Mouse (Mus musculus): ENCODE measurements around the gene Hck. TPM values are rescaled to one million over a fixed set of nuclear protein-coding genes. Genes with fewer than 3 reads are reported as not detected.

The Hck gene
- polyA plus RNA-seq, 2 experiments = 5.9 to 7.8 TPM

- no peak overlapping the region for H3K27ac ChIP-seq
- peaks cover 58% of the 10 kb centered on the region for H3K36me3 ChIP-seq (replicated peaks; ENCODE audit: control insufficient read depth, insufficient read depth, low read depth)
- TF ChIP-seq CTCF (IDR thresholded peaks at IDR 0.05; ENCODE audit: low read depth) (no peak), EP300 (IDR thresholded peaks at IDR 0.05; ENCODE audit: low read depth) (no peak)
- H3K27me3 ChIP-seq (ENCODE audit: control insufficient read depth, insufficient read depth, low read length) = no peaks in the 10 kb centered on the region
- no peak overlapping the region for H3K9ac ChIP-seq (replicated peaks)
- 62% methylated on average over 2 of the region's 2 CpGs for WGBS (ENCODE audit: insufficient replicate concordance)
- H3K9me3 ChIP-seq (ENCODE audit: control insufficient read depth, low read length) = no peaks in the 10 kb centered on the region
- peaks cover 0 to 5% of the 10 kb centered on the region in 2 experiments; a peak in 2 of 4 replicates for H3K4me1 ChIP-seq (replicated peaks; ENCODE audit: control insufficient read depth in 2 of 2, insufficient read depth in 2 of 2, low read length in 1 of 2)
- ATAC-seq (ENCODE audit: insufficient read depth) = no peak
- H3K4me3 ChIP-seq (ENCODE audit: insufficient read depth in 1 of 2, low read depth in 2 of 2, low read length in 2 of 2) = no peak overlapping the region
- DNase-seq (ENCODE audit: low read depth in 3 of 3, low spot score in 3 of 3) = no peak
- no peak overlapping the region for H3K4me2 ChIP-seq (ENCODE audit: low read depth)
Observed at GRCm38 (mm10) chr2:153191242-153191641, 83.0 kb downstream of the Hck start.

DNA sequence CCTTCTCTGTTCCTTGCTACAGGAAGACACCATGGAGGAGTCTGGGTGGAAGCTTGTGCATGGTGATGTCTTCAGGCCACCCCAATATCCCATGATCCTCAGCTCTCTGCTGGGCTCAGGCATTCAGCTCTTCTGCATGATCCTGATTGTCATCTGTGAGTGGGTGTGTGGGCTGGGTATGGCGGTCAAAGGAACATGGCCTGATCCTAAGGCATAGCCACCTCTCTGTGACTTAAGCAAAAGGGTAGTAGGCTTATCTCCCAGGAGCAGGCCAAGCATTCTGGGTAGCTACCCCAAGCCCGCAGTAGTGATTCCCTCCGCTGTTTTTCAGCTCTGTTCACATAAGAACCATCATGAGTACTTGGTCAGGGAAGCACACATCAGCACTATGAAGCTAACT lies 86.0 kb downstream of the Hck start:
- H3K9me3 ChIP-seq (ENCODE audit: control insufficient read depth, low read length) = no peaks in the 10 kb centered on the region
- DNase-seq (ENCODE audit: low read depth in 3 of 3, low spot score in 3 of 3) (no peak), ATAC-seq (ENCODE audit: insufficient read depth) (peak; percentile 58; the same call in 1 of the 2 replicates)
- no peak overlapping the region for H3K4me2 ChIP-seq (ENCODE audit: low read depth)
- 54% methylated on average over 3 of the region's 3 CpGs for WGBS (ENCODE audit: insufficient replicate concordance)
- H3K9ac ChIP-seq (replicated peaks) = no peak overlapping the region
- no peaks in the 10 kb centered on the region for H3K27me3 ChIP-seq (ENCODE audit: control insufficient read depth, insufficient read depth, low read length)
- H3K27ac ChIP-seq = no peak overlapping the region
- TF ChIP-seq EP300 (IDR thresholded peaks at IDR 0.05; ENCODE audit: low read depth) (no peak), CTCF (IDR thresholded peaks at IDR 0.05; ENCODE audit: low read depth) (no peak)
- peaks cover 41% of the 10 kb centered on the region for H3K36me3 ChIP-seq (replicated peaks; ENCODE audit: control insufficient read depth, insufficient read depth, low read depth)
- H3K4me3 ChIP-seq (ENCODE audit: insufficient read depth in 1 of 2, low read depth in 2 of 2, low read length in 2 of 2) = no peak overlapping the region
- peaks cover 0 to 4% of the 10 kb centered on the region in 2 experiments; a peak in 2 of 4 replicates for H3K4me1 ChIP-seq (replicated peaks; ENCODE audit: control insufficient read depth in 2 of 2, insufficient read depth in 2 of 2, low read length in 1 of 2)

DNA sequence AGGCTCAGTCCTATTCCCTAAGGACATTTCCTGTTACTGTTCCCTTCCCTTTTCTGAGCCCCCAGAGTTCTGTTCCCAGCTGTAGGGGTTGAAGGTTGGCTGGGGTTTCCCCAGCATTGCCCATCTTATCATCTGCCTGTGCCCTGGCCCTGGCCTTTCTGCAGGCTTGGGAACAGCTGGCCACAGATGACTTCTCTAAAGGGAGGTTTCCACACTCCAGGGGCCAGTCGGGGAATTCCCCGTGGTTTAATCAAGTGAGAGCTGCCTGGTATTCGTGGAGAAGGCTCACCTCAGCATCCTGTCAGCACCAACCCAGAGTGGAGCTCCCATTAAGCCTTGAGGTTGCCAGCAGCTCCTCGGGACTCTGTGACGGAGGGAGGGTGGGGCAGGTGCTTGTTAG lies 90.2 kb downstream of the Hck start:
- H3K9me3 ChIP-seq (ENCODE audit: control insufficient read depth, low read length) = no peaks in the 10 kb centered on the region
- ATAC-seq (ENCODE audit: insufficient read depth) (0 out of 2 replicates have a peak, but pooled peaks have one; percentile 35), DNase-seq (ENCODE audit: low read depth in 3 of 3, low spot score in 3 of 3) (no peak)
- H3K9ac ChIP-seq (replicated peaks) = no peak overlapping the region
- no peak overlapping the region for H3K27ac ChIP-seq
- no peak overlapping the region for H3K4me2 ChIP-seq (ENCODE audit: low read depth)
- H3K27me3 ChIP-seq (ENCODE audit: control insufficient read depth, insufficient read depth, low read length) = no peaks in the 10 kb centered on the region
- WGBS (ENCODE audit: insufficient replicate concordance) = 41% methylated on average over 5 of the region's 5 CpGs
- peaks cover 0 to 4% of the 10 kb centered on the region in 2 experiments; a peak in 2 of 4 replicates for H3K4me1 ChIP-seq (replicated peaks; ENCODE audit: control insufficient read depth in 2 of 2, insufficient read depth in 2 of 2, low read length in 1 of 2)
- TF ChIP-seq CTCF (IDR thresholded peaks at IDR 0.05; ENCODE audit: low read depth) (no peak), EP300 (IDR thresholded peaks at IDR 0.05; ENCODE audit: low read depth) (no peak)
- H3K4me3 ChIP-seq (ENCODE audit: insufficient read depth in 1 of 2, low read depth in 2 of 2, low read length in 2 of 2) = no peak overlapping the region
- peaks cover 25% of the 10 kb centered on the region for H3K36me3 ChIP-seq (replicated peaks; ENCODE audit: control insufficient read depth, insufficient read depth, low read depth)

- H3K9me3 ChIP-seq (ENCODE audit: control insufficient read depth, low read length) = no peaks in the 10 kb centered on the region
- peaks cover 25% of the 10 kb centered on the region for H3K36me3 ChIP-seq (replicated peaks; ENCODE audit: control insufficient read depth, insufficient read depth, low read depth)
- no peak overlapping the region for H3K27ac ChIP-seq
- ATAC-seq (ENCODE audit: insufficient read depth) = no peak
- H3K27me3 ChIP-seq (ENCODE audit: control insufficient read depth, insufficient read depth, low read length) = no peaks in the 10 kb centered on the region
- DNase-seq (ENCODE audit: low read depth in 3 of 3, low spot score in 3 of 3) = no peak
- TF ChIP-seq EP300 (IDR thresholded peaks at IDR 0.05; ENCODE audit: low read depth) (no peak), CTCF (IDR thresholded peaks at IDR 0.05; ENCODE audit: low read depth) (no peak)
- 39% methylated on average over 2 of the region's 2 CpGs for WGBS (ENCODE audit: insufficient replicate concordance)
- H3K9ac ChIP-seq (replicated peaks) = no peak overlapping the region
- H3K4me1 ChIP-seq (replicated peaks; ENCODE audit: control insufficient read depth in 2 of 2, insufficient read depth in 2 of 2, low read length in 1 of 2) = peaks cover 0 to 2% of the 10 kb centered on the region in 2 experiments; a peak in 2 of 4 replicates
- H3K4me3 ChIP-seq (ENCODE audit: insufficient read depth in 1 of 2, low read depth in 2 of 2, low read length in 2 of 2) = no peak overlapping the region
- no peak overlapping the region for H3K4me2 ChIP-seq (ENCODE audit: low read depth)
Observed at GRCm38 (mm10) chr2:153199114-153199513, 90.8 kb downstream of the Hck start.

Other genes starting within 250 kb of the Hck start
- gene Mylk2, start 197.1 kb upstream of the Hck start, polyA plus RNA-seq (2012; rRNA removed) = 0.02 TPM in 1 of 2 replicates, not detected in the other
- gene Mylk2, start 197.1 kb upstream of the Hck start, polyA plus RNA-seq (2014; fragmentation: Nextera tagmentation; extraction: Ambion mirVana) = not detected in 2 replicates
- gene Foxs1, start 175.3 kb upstream of the Hck start, polyA plus RNA-seq (2012; rRNA removed) = 0.08 and 0.18 TPM in 2 replicates
- 0.08 and 0.10 TPM in 2 replicates for gene Foxs1, start 175.3 kb upstream of the Hck start, polyA plus RNA-seq (2014; fragmentation: Nextera tagmentation; extraction: Ambion mirVana)
- gene Dusp15, start 156.8 kb upstream of the Hck start, polyA plus RNA-seq (2012; rRNA removed) = 0.02 and 0.05 TPM in 2 replicates
- gene Dusp15, start 156.8 kb upstream of the Hck start, polyA plus RNA-seq (2014; fragmentation: Nextera tagmentation; extraction: Ambion mirVana) = not detected in 2 replicates
- gene Ttll9, start 146.0 kb upstream of the Hck start, polyA plus RNA-seq (2012; rRNA removed) = 0.05 and 0.11 TPM in 2 replicates
- 0.08 and 0.18 TPM in 2 replicates for gene Ttll9, start 146.0 kb upstream of the Hck start, polyA plus RNA-seq (2014; fragmentation: Nextera tagmentation; extraction: Ambion mirVana)
- gene Pdrg1, start 93.0 kb upstream of the Hck start, polyA plus RNA-seq (2012; rRNA removed) = 20.6 and 26.9 TPM in 2 replicates
- 21.5 and 23.0 TPM in 2 replicates for gene Pdrg1, start 93.0 kb upstream of the Hck start, polyA plus RNA-seq (2014; fragmentation: Nextera tagmentation; extraction: Ambion mirVana)
- gene Xkr7, start 76.6 kb upstream of the Hck start, polyA plus RNA-seq (2012; rRNA removed) = not detected in 2 replicates
- gene Xkr7, start 76.6 kb upstream of the Hck start, polyA plus RNA-seq (2014; fragmentation: Nextera tagmentation; extraction: Ambion mirVana) = not detected in 2 replicates
- 2.1 and 2.2 TPM in 2 replicates for gene Ccm2l, start 42.5 kb upstream of the Hck start, polyA plus RNA-seq (2012; rRNA removed)
- gene Ccm2l, start 42.5 kb upstream of the Hck start, polyA plus RNA-seq (2014; fragmentation: Nextera tagmentation; extraction: Ambion mirVana) = 0.71 and 0.81 TPM in 2 replicates
- gene Tm9sf4, start 52.8 kb downstream of the Hck start, polyA plus RNA-seq (2012; rRNA removed) = 13.0 TPM in 2 replicates
- 23.7 and 32.4 TPM in 2 replicates for gene Tm9sf4, start 52.8 kb downstream of the Hck start, polyA plus RNA-seq (2014; fragmentation: Nextera tagmentation; extraction: Ambion mirVana)
- gene Tspyl3, start 117.0 kb downstream of the Hck start, polyA plus RNA-seq (2012; rRNA removed) = 2.1 and 2.3 TPM in 2 replicates
- gene Tspyl3, start 117.0 kb downstream of the Hck start, polyA plus RNA-seq (2014; fragmentation: Nextera tagmentation; extraction: Ambion mirVana) = 1.6 and 2.5 TPM in 2 replicates
- 14.4 and 14.5 TPM in 2 replicates for gene Plagl2, start 133.0 kb downstream of the Hck start, polyA plus RNA-seq (2012; rRNA removed)
- gene Plagl2, start 133.0 kb downstream of the Hck start, polyA plus RNA-seq (2014; fragmentation: Nextera tagmentation; extraction: Ambion mirVana) = 23.9 and 27.0 TPM in 2 replicates
- gene Pofut1, start 133.1 kb downstream of the Hck start, polyA plus RNA-seq (2012; rRNA removed) = 6.1 and 6.8 TPM in 2 replicates
- gene Pofut1, start 133.1 kb downstream of the Hck start, polyA plus RNA-seq (2014; fragmentation: Nextera tagmentation; extraction: Ambion mirVana) = 3.2 and 3.7 TPM in 2 replicates
- gene Kif3b, start 182.9 kb downstream of the Hck start, polyA plus RNA-seq (2012; rRNA removed) = 2.0 and 2.5 TPM in 2 replicates
- 1.4 and 1.8 TPM in 2 replicates for gene Kif3b, start 182.9 kb downstream of the Hck start, polyA plus RNA-seq (2014; fragmentation: Nextera tagmentation; extraction: Ambion mirVana)
- 6.4 and 7.7 TPM in 2 replicates for gene Asxl1, start 237.4 kb downstream of the Hck start, polyA plus RNA-seq (2012; rRNA removed)
- gene Asxl1, start 237.4 kb downstream of the Hck start, polyA plus RNA-seq (2014; fragmentation: Nextera tagmentation; extraction: Ambion mirVana) = 6.4 and 6.5 TPM in 2 replicates

All from liver, embryonic 14.5 days (tissue).